Mouse (Mus musculus) CH12.LX (cell line): ENCODE measurements around the gene Smyd4. TPM values are rescaled to one million over a fixed set of nuclear protein-coding genes. Genes with fewer than 3 reads are reported as not detected.
A peak's percentile ranks its signal among the peaks of the same experiment; 100 is the strongest.

ENCODE experiments used
- DNase-seq: peaks from one replicate; pipeline ENCODE4 v3.0.0-alpha.2; 2013; ENCODE audit errors: extremely low read depth
- H3K27ac ChIP-seq: 2 replicates; pipeline ENCODE4 v1.5.1; 2012; ENCODE audit warnings: low read depth, mild to moderate bottlenecking, control low read depth, moderate library complexity; ENCODE audit not compliant: insufficient read depth
- H3K27me3 ChIP-seq: replicated peaks from 2 replicates; pipeline ENCODE3; 2012; ENCODE audit warnings: inconsistent platforms
- H3K36me3 ChIP-seq, 2 experiments: replicated peaks in 1 of 2; 2 replicates each; pipeline versions ENCODE3 to v1.6.1; 2012; ENCODE audit warnings: inconsistent platforms in 1 of 2, low read length in 1 of 2, mild to moderate bottlenecking in 1 of 2, mixed read lengths in 1 of 2, moderate library complexity in 1 of 2; ENCODE audit not compliant: control insufficient read depth in 1 of 2, insufficient read depth in 1 of 2
- H3K4me1 ChIP-seq, 2 experiments: 2 replicates each; pipeline ENCODE4 v1.6.1; 2012; ENCODE audit warnings: inconsistent platforms in 1 of 2, moderate library complexity in 1 of 2; ENCODE audit not compliant: insufficient read depth in 2 of 2, control insufficient read depth in 1 of 2
- H3K4me2 ChIP-seq: 2 replicates; pipeline ENCODE4 v1.6.1; 2012; ENCODE audit warnings: low read depth, mild to moderate bottlenecking, control low read depth; ENCODE audit not compliant: poor library complexity, insufficient read depth, severe bottlenecking
- H3K4me3 ChIP-seq, 3 experiments: fragments of 150-350 bp in 1 of 3; sonication (generic) in 1 of 3; replicated peaks in 1 of 3; 2 replicates each; pipeline versions ENCODE3 to v1.5.1; 2011 to 2012; ENCODE audit warnings: low read depth in 2 of 3, low read length in 2 of 3, mild to moderate bottlenecking in 2 of 3, moderate library complexity in 2 of 3, control low read depth in 1 of 3, improper control_type of control experiment in 1 of 3, inconsistent platforms in 1 of 3, mixed read lengths in 1 of 3; ENCODE audit not compliant: poor library complexity in 1 of 3
- H3K79me2 ChIP-seq: replicated peaks from 2 replicates; pipeline ENCODE4 v1.6.1; 2012; ENCODE audit warnings: mild to moderate bottlenecking, moderate library complexity; ENCODE audit not compliant: control insufficient read depth, poor library complexity, insufficient read depth, severe bottlenecking; ENCODE audit errors: extremely low read depth
- H3K9ac ChIP-seq: 2 replicates; pipeline ENCODE4 v1.6.1; 2012; ENCODE audit warnings: low read depth, mild to moderate bottlenecking, control low read depth, moderate library complexity; ENCODE audit not compliant: insufficient read depth
- H3K9me3 ChIP-seq: replicated peaks from 2 replicates; pipeline ENCODE3; 2012; ENCODE audit warnings: low read length, inconsistent platforms, mixed read lengths
- BHLHE40 ChIP-seq: IDR thresholded peaks from 2 replicates; pipeline ENCODE4 v1.6.1; 2011; ENCODE audit warnings: mild to moderate bottlenecking, low read depth, low read length, improper control_type of control experiment
- CHD1 ChIP-seq: IDR thresholded peaks from 2 replicates; pipeline ENCODE4 v1.6.1; 2012; ENCODE audit warnings: low read depth, low read length, improper control_type of control experiment, inconsistent platforms
- CHD2 ChIP-seq: IDR thresholded peaks from 2 replicates; pipeline ENCODE4 v1.6.1; 2011; ENCODE audit warnings: low read length, improper control_type of control experiment
- CTCF ChIP-seq, 2 experiments: IDR thresholded peaks in 1 of 2; conservative IDR thresholded peaks in 1 of 2; 2 replicates each; pipeline ENCODE4 v1.5.1; 2011 to 2012; ENCODE audit warnings: low read depth in 2 of 2, low read length in 2 of 2, improper control_type of control experiment in 1 of 2, inconsistent platforms in 1 of 2, mild to moderate bottlenecking in 1 of 2, moderate library complexity in 1 of 2
- E2F4 ChIP-seq: IDR thresholded peaks from 2 replicates; pipeline ENCODE4 v1.6.1; 2011; ENCODE audit warnings: low read depth, low read length, improper control_type of control experiment; ENCODE audit not compliant: insufficient replicate concordance
- ELF1 ChIP-seq: IDR thresholded peaks from 2 replicates; pipeline ENCODE4 v1.6.1; 2014; ENCODE audit warnings: low read depth, mild to moderate bottlenecking, inconsistent platforms, low read length, improper control_type of control experiment
- EP300 ChIP-seq: IDR thresholded peaks from 2 replicates; pipeline ENCODE4 v1.6.1; 2011; ENCODE audit warnings: low read length, improper control_type of control experiment
- GABPA ChIP-seq: IDR thresholded peaks from 2 replicates; pipeline ENCODE4 v1.6.1; 2012; ENCODE audit warnings: low read depth, low read length, improper control_type of control experiment, inconsistent platforms; ENCODE audit not compliant: insufficient replicate concordance
- HCFC1 ChIP-seq: IDR thresholded peaks from 2 replicates; pipeline ENCODE4 v1.6.1; 2012; ENCODE audit warnings: low read depth, mild to moderate bottlenecking, inconsistent platforms, low read length, improper control_type of control experiment
- IRF4 ChIP-seq: IDR thresholded peaks from 2 replicates; pipeline ENCODE4 v1.6.1; 2014; ENCODE audit warnings: low read depth, mild to moderate bottlenecking, inconsistent platforms, low read length, improper control_type of control experiment
- JUN ChIP-seq: IDR thresholded peaks from 2 replicates; pipeline ENCODE4 v1.6.1; 2011; ENCODE audit warnings: low read depth, mild to moderate bottlenecking, low read length, improper control_type of control experiment, moderate library complexity; ENCODE audit not compliant: insufficient read depth
- JUND ChIP-seq: conservative IDR thresholded peaks from 2 replicates; pipeline ENCODE4 v1.6.1; 2011; ENCODE audit warnings: low read depth, low read length, improper control_type of control experiment
- KAT2A ChIP-seq: IDR thresholded peaks from 2 replicates; pipeline ENCODE4 v1.6.1; 2012; ENCODE audit warnings: low read length, improper control_type of control experiment, inconsistent platforms; ENCODE audit not compliant: insufficient replicate concordance
- MAFK ChIP-seq: IDR thresholded peaks from 2 replicates; pipeline ENCODE4 v1.6.1; 2011; ENCODE audit warnings: low read length, improper control_type of control experiment; ENCODE audit not compliant: insufficient replicate concordance
- MAX ChIP-seq: IDR thresholded peaks from 2 replicates; pipeline ENCODE4 v1.6.1; 2011; ENCODE audit warnings: low read length, improper control_type of control experiment
- MAZ ChIP-seq: IDR thresholded peaks from 2 replicates; pipeline ENCODE4 v1.6.1; 2012; ENCODE audit warnings: low read depth, mild to moderate bottlenecking, inconsistent platforms, low read length, improper control_type of control experiment, moderate library complexity
- MEF2A ChIP-seq: IDR thresholded peaks from 2 replicates; pipeline ENCODE4 v1.6.1; 2014; ENCODE audit warnings: low read depth, mild to moderate bottlenecking, inconsistent platforms, low read length, improper control_type of control experiment, borderline replicate concordance
- MXI1 ChIP-seq: IDR thresholded peaks from 2 replicates; pipeline ENCODE4 v1.6.1; 2011; ENCODE audit warnings: mild to moderate bottlenecking, low read depth, low read length, improper control_type of control experiment
- MYC ChIP-seq: IDR thresholded peaks from 2 replicates; pipeline ENCODE4 v1.6.1; 2011; ENCODE audit warnings: low read depth, mild to moderate bottlenecking, improper control_type of control experiment, low read length
- NELFE ChIP-seq: IDR thresholded peaks from 2 replicates; pipeline ENCODE4 v1.6.1; 2011; ENCODE audit warnings: low read depth, low read length, improper control_type of control experiment
- NRF1 ChIP-seq: IDR thresholded peaks from 2 replicates; pipeline ENCODE4 v1.6.1; 2014; ENCODE audit warnings: low read depth, mild to moderate bottlenecking, inconsistent platforms, low read length, improper control_type of control experiment, moderate library complexity
- PAX5 ChIP-seq: IDR thresholded peaks from 2 replicates; pipeline ENCODE4 v1.6.1; 2012; ENCODE audit warnings: low read length, inconsistent platforms, mixed read lengths
- POLR2A ChIP-seq: IDR thresholded peaks from 2 replicates; pipeline ENCODE4 v1.6.1; 2011; ENCODE audit warnings: low read depth, mild to moderate bottlenecking, improper control_type of control experiment, low read length
- POLR2AphosphoS2 ChIP-seq: IDR thresholded peaks from 2 replicates; pipeline ENCODE4 v1.6.1; 2011; ENCODE audit warnings: low read depth, low read length, improper control_type of control experiment
- RCOR1 ChIP-seq: conservative IDR thresholded peaks from 2 replicates; pipeline ENCODE4 v1.6.1; 2012; ENCODE audit warnings: low read depth, mild to moderate bottlenecking, inconsistent platforms, low read length, improper control_type of control experiment
- SIN3A ChIP-seq: IDR thresholded peaks from 2 replicates; pipeline ENCODE4 v1.6.1; 2012; ENCODE audit warnings: low read length, improper control_type of control experiment, inconsistent platforms
- SMC3 ChIP-seq: IDR thresholded peaks from 2 replicates; pipeline ENCODE4 v1.6.1; 2011; ENCODE audit warnings: low read depth, low read length, improper control_type of control experiment
- TBP ChIP-seq: conservative IDR thresholded peaks from 2 replicates; pipeline ENCODE4 v1.6.1; 2011; ENCODE audit warnings: low read depth, low read length, improper control_type of control experiment
- TCF12 ChIP-seq: IDR thresholded peaks from 2 replicates; pipeline ENCODE4 v1.6.1; 2014; ENCODE audit warnings: low read depth, mild to moderate bottlenecking, inconsistent platforms, low read length, improper control_type of control experiment
- UBTF ChIP-seq: IDR thresholded peaks from 2 replicates; pipeline ENCODE4 v1.6.1; 2012; ENCODE audit warnings: low read depth, mild to moderate bottlenecking, inconsistent platforms, low read length, improper control_type of control experiment, moderate library complexity
- USF1 ChIP-seq: IDR thresholded peaks from 2 replicates; pipeline ENCODE4 v1.6.1; 2014; ENCODE audit warnings: low read depth, mild to moderate bottlenecking, inconsistent platforms, low read length, improper control_type of control experiment
- USF2 ChIP-seq: conservative IDR thresholded peaks from 2 replicates; pipeline ENCODE4 v1.6.1; 2011; ENCODE audit warnings: low read depth, low read length, improper control_type of control experiment
- ZC3H11A ChIP-seq: IDR thresholded peaks from 2 replicates; pipeline ENCODE4 v1.6.1; 2012; ENCODE audit warnings: low read depth, mild to moderate bottlenecking, inconsistent platforms, low read length, improper control_type of control experiment
- ZKSCAN1 ChIP-seq: IDR thresholded peaks from 2 replicates; pipeline ENCODE4 v1.6.1; 2012; ENCODE audit warnings: low read depth, inconsistent platforms, low read length, improper control_type of control experiment, borderline replicate concordance
- ZMIZ1 ChIP-seq: IDR thresholded peaks from 2 replicates; pipeline ENCODE4 v1.6.1; 2012; ENCODE audit warnings: low read depth, mild to moderate bottlenecking, inconsistent platforms, low read length, improper control_type of control experiment
- ZNF384 ChIP-seq: IDR thresholded peaks from 2 replicates; pipeline ENCODE4 v1.6.1; 2012; ENCODE audit warnings: low read depth, low read length, improper control_type of control experiment, inconsistent platforms
- dilution Hi-C: fragments of 300-500 bp; cut with MboI; formaldehyde crosslinking; loops from 2 replicates; pipeline ENCODE4 v1.14.3; 2020; ENCODE audit warnings: low sequenced_read_pairs; ENCODE audit not compliant: extremely low pct_unique_long_range_greater_than_20kb, extremely low pct_ligation_motif_present
- in situ Hi-C: fragments of 300-500 bp; cut with MboI; formaldehyde crosslinking; loops from 3 replicates; pipeline ENCODE4 v1.14.3; 2019; ENCODE audit warnings: low sequenced_read_pairs, low pct_ligation_motif_present, low pct_unique_long_range_greater_than_20kb, mixed read lengths
- polyA plus RNA-seq: library from polyadenylated mRNA; unstranded; fragments of >175 nt; gene quantifications from 2 replicates; pipeline ENCODE4 v1.2.1, GENCODE M21; 2012; ENCODE audit warnings: low read depth; ENCODE audit not compliant: insufficient read length
- total RNA-seq, 2 experiments: library from RNA; depleted of rRNA; stranded (reverse); fragments of 300-350 nt in 1 of 2; fragments of >200 nt in 1 of 2; gene quantifications; 2 replicates each; pipeline ENCODE4 v1.2.3; 2012 to 2014

Gene Smyd4
- total RNA-seq (2012; rRNA removed) = 11.5 and 13.9 TPM in 2 replicates
- 13.9 and 15.4 TPM in 2 replicates for total RNA-seq (2014; rRNA removed)
- 11.8 and 12.5 TPM in 2 replicates for polyA plus RNA-seq

DNA sequence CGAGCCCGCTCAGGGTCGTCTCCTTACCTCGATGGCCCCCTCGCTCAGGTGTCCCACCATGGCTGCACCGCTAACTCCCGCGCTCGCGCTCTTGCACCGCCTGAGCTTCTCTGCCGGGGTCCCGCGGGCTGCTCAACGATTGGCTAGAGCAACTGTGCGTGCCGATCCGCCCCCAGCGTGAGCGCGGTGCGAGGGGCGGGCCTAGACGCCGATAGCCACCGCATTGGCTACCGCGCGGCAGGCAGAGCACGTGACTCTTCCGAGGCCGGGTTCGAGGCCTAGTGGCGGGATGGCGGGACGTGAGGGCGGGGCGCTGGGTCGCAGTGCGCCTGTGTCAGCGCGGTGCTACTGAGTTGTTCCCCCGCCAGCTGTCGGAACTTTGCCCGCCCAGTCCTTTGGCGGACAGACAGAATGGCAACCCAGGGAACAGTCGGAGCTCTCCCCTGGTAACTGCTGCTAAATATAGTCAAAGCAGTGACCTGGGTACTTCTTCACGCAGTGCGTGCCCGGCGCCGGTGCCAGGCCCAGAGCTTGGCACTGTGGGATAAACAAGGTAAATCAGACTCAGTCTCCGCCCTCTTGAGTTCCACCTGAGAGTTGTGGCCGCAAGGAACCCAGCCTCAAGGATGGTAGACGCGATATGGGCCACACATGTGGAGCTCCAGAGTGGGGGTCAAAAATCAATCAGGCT, at the start of gene Smyd4, which contains the start of gene Rpa1:
Gene Smyd4 (plus strand): TSS at position 235 of the 691 bp plus-strand sequence.
Gene Rpa1 (minus strand): TSS at position 126 of the 691 bp plus-strand sequence.
- Histone ChIP-seq H3K36me3 (peaks cover 3 to 20% of the 10 kb centered on the region in 2 experiments), H3K9me3 (no peaks in the 10 kb centered on the region), H3K4me1 (peaks cover 17 to 55% of the 10 kb centered on the region in 2 experiments), H3K27ac (peak within 1 kb of the TSS; percentile 43), H3K4me2 (peak within 1 kb of the TSS; percentile 91), H3K4me3 (peak within 1 kb of the TSS; percentile 74 to 89 (median 78))
- DNase-seq = peak; percentile 98
- TF ChIP-seq HCFC1 (peak; percentile 72), MYC (no peak; the same call in 1 of the 2 replicates), CHD2 (peak; percentile 28; the same call in 1 of the 2 replicates), MAFK (no peak), MAX (peak; percentile 99), KAT2A (peak; percentile 76; the same call in 1 of the 2 replicates), ZNF384 (no peak), USF1 (peak; percentile 99), BHLHE40 (peak; percentile 94), CHD1 (peak; percentile 70; the same call in 1 of the 2 replicates), GABPA (no peak), MAZ (0 out of 2 replicates have a peak, but pooled peaks have one; percentile 38), JUN (no peak), TBP (0 out of 2 replicates have a peak, but pooled peaks have one; percentile 16), ELF1 (peak; percentile 75), USF2 (peak; percentile 94), UBTF (peak; percentile 62; the same call in 1 of the 2 replicates), CTCF (conservative IDR thresholded peaks at IDR 0.05 in 1 of 2, IDR thresholded peaks at IDR 0.05 in 1 of 2; ENCODE audit: low read depth in 2 of 2, low read length in 2 of 2) (no peak), ZC3H11A (no peak), SIN3A (peak; percentile 95), NRF1 (peak; percentile 90), TCF12 (peak; percentile 75), MXI1 (peak; percentile 90), POLR2A (peak; percentile 90), SMC3 (no peak), E2F4 (0 out of 2 replicates have a peak, but pooled peaks have one; percentile 67), EP300 (no peak), MEF2A (peak; percentile 64), JUND (no peak), POLR2AphosphoS2 (peak; percentile 64; the same call in 1 of the 2 replicates), RCOR1 (no peak), PAX5 (no peak), ZKSCAN1 (no peak), NELFE (peak; percentile 66), ZMIZ1 (peak; percentile 23; the same call in 1 of the 2 replicates), IRF4 (peak; percentile 25; the same call in 1 of the 2 replicates)
- TF ChIP-seq, all 38 proteins: peak for 23
- H3K9ac ChIP-seq = peak within 1 kb of the TSS; percentile 90
- dilution Hi-C loops (no loop called here), in situ Hi-C loops (no loop called here)
- peaks cover 56% of the 10 kb centered on the region for H3K79me2 ChIP-seq
- no peaks in the 10 kb centered on the region for H3K27me3 ChIP-seq
